Mouse (Mus musculus) kidney, adult 2 months (tissue): ENCODE results near the gene Pik3r3. TPM values are rescaled to one million over a fixed set of nuclear protein-coding genes. Genes with fewer than 3 reads are reported as not detected.
A peak's percentile ranks its signal among the peaks of the same experiment; 100 is the strongest.

ENCODE experiments used
- DNase-seq: peaks from one replicate; pipeline ENCODE4 v3.0.0; 2021
- H3K27ac ChIP-seq: fragments of 200-500 bp; 2 replicates; pipeline ENCODE4 v1.5.1; 2012; ENCODE audit warnings: low read depth, low read length, control low read depth, inconsistent platforms; ENCODE audit not compliant: insufficient read depth
- H3K27me3 ChIP-seq: fragments of 200-500 bp; replicated peaks from 2 replicates; pipeline ENCODE4 v1.6.1; 2012; ENCODE audit warnings: mild to moderate bottlenecking, moderate library complexity, low read length, inconsistent platforms; ENCODE audit not compliant: control insufficient read depth, insufficient read depth
- H3K36me3 ChIP-seq: fragments of 200-500 bp; 2 replicates; pipeline ENCODE4 v1.6.1; 2012; ENCODE audit warnings: mild to moderate bottlenecking, moderate library complexity, low read length, inconsistent platforms; ENCODE audit not compliant: control insufficient read depth, insufficient read depth
- H3K4me1 ChIP-seq: fragments of 200-500 bp; 2 replicates; pipeline ENCODE4 v1.6.1; 2011; ENCODE audit warnings: low read length; ENCODE audit not compliant: control insufficient read depth, insufficient read depth
- H3K4me3 ChIP-seq: fragments of 200-500 bp; 2 replicates; pipeline ENCODE4 v1.5.1; 2011; ENCODE audit warnings: mild to moderate bottlenecking, low read depth, low read length, control low read depth; ENCODE audit not compliant: insufficient read depth
- CTCF ChIP-seq: fragments of 200-500 bp; conservative IDR thresholded peaks from 2 replicates; pipeline ENCODE4 v1.5.1; 2011; ENCODE audit warnings: low read depth, mild to moderate bottlenecking, control low read depth, low read length, moderate library complexity, mixed read lengths; ENCODE audit not compliant: insufficient read depth, insufficient read length
- POLR2A ChIP-seq: fragments of 200-500 bp; IDR thresholded peaks from one replicate; pipeline ENCODE4 v1.6.1; 2011; ENCODE audit warnings: low read depth, low read length, control low read depth
- WGBS: fragments of 180-500 bp; shearing (Covaris S2); methylation state at CpG from one replicate; pipeline ENCODE4 v1.1.7; 2018; 5-methylcytosine and 5-hydroxymethylcytosine counted together
- polyA plus RNA-seq: library from polyadenylated mRNA; depleted of rRNA; stranded (reverse); fragments of >200 nt; gene quantifications from 2 replicates; pipeline ENCODE4 v1.2.3, GENCODE M21; 2012; rRNA removed

Pik3r3 gene
- polyA plus RNA-seq: 14.6 and 20.8 TPM in 2 replicates

GRCm38 (mm10) chr4:116221140-116221851, at the start of gene Pik3r3:
Gene Pik3r3 (plus strand): TSS chr4:116221618.
- Histone ChIP-seq H3K4me1 (no peaks in the 10 kb centered on the region), H3K4me3 (peak within 1 kb of the TSS; percentile 82), H3K27me3 (no peaks in the 10 kb centered on the region), H3K36me3 (no peaks in the 10 kb centered on the region), H3K27ac (peak within 1 kb of the TSS; percentile 96)
- under 1% methylated on average over 53 of the region's 53 CpGs for WGBS
- DNase-seq: peak; percentile 99
- TF ChIP-seq CTCF (no peak), POLR2A (peak; percentile 99)

- no peak for DNase-seq
- no peak for TF ChIP-seq CTCF
- TF ChIP-seq POLR2A: no peak
- no peaks in the 10 kb centered on the region for H3K36me3 ChIP-seq
- peaks cover 15% of the 10 kb centered on the region for H3K4me1 ChIP-seq
- no peak within 1 kb of the TSS for H3K4me3 ChIP-seq
- 94% methylated on average over 6 of the region's 6 CpGs for WGBS
- peak within 1 kb of the TSS; percentile 78 for H3K27ac ChIP-seq
- H3K27me3 ChIP-seq: no peaks in the 10 kb centered on the region
Measured at GRCm38 (mm10) chr4:116173072-116173471, 48.3 kb upstream of the Pik3r3 start, which contains the start of the genes 1700042G07Rik and Gm49337. Gene 1700042G07Rik (plus strand): TSS chr4:116173372. Gene Gm49337 (plus strand): TSS chr4:116173384.

GRCm38 (mm10) chr4:116173752-116174151, 47.7 kb upstream of the Pik3r3 start:
- no peak overlapping the region for H3K27ac ChIP-seq
- WGBS: 93% methylated on average over 4 of the region's 4 CpGs

GRCm38 (mm10) chr4:116174466-116175116, 46.8 kb upstream of the Pik3r3 start:
- TF ChIP-seq POLR2A: no peak
- no peak for TF ChIP-seq CTCF
- Histone ChIP-seq H3K27ac (peak overlapping the region; percentile 92), H3K27me3 (no peaks in the 10 kb centered on the region), H3K36me3 (no peaks in the 10 kb centered on the region), H3K4me1 (peaks cover 15% of the 10 kb centered on the region), H3K4me3 (no peak overlapping the region)
- DNase-seq: peak; percentile 84
- 46% methylated on average over 6 of the region's 6 CpGs for WGBS

More at GRCm38 (mm10) chr4:116173752-116174151, 47.7 kb upstream of the Pik3r3 start:
- Histone ChIP-seq H3K4me1 (peaks cover 15% of the 10 kb centered on the region), H3K36me3 (no peaks in the 10 kb centered on the region), H3K27me3 (no peaks in the 10 kb centered on the region), H3K4me3 (no peak overlapping the region)
- DNase-seq: no peak
- TF ChIP-seq POLR2A (no peak), CTCF (no peak)

GRCm38 (mm10) chr4:116175136-116175535, 46.3 kb upstream of the Pik3r3 start:
- H3K4me3 ChIP-seq: no peak overlapping the region
- TF ChIP-seq CTCF: no peak
- no peak for TF ChIP-seq POLR2A
- H3K27ac ChIP-seq: peak overlapping the region; percentile 92
- DNase-seq: no peak
- peaks cover 15% of the 10 kb centered on the region for H3K4me1 ChIP-seq
- H3K27me3 ChIP-seq: no peaks in the 10 kb centered on the region
- H3K36me3 ChIP-seq: no peaks in the 10 kb centered on the region

GRCm38 (mm10) chr4:116175711-116176542, 45.5 kb upstream of the Pik3r3 start:
- peak overlapping the region; percentile 88 for H3K27ac ChIP-seq
- H3K36me3 ChIP-seq: no peaks in the 10 kb centered on the region
- WGBS: 64% methylated on average over 7 of the region's 7 CpGs
- DNase-seq: no peak
- H3K4me1 ChIP-seq: peaks cover 15% of the 10 kb centered on the region
- TF ChIP-seq CTCF (no peak), POLR2A (no peak)
- no peaks in the 10 kb centered on the region for H3K27me3 ChIP-seq
- 0 out of 2 replicates have a peak overlapping the region, but pooled peaks have one; percentile 9 for H3K4me3 ChIP-seq
